Mouse (Mus musculus): Measurements from ENCODE around the gene Ncs1.

DNA sequence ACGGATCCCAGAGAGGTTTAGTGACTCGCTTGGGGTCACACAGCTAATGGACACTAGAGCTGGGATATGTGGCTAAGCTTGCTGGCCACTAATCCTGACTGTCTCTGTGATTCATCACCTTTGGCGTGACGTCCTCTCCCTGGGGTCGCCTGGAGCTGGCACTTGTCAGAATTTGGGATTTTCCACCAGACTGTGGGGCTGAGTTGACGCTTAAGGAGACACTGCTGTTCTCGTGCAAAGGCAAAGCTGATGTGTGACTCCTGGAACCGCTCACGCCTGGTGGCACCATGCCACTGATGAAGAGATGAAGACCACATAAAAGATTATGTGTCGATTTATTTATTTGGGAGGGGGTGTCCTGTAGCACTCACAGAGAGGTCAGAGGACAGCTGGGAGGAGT, 54.4 kb downstream of the Ncs1 start:
- no peak for TF ChIP-seq CTCF (conservative IDR thresholded peaks at IDR 0.05; ENCODE audit: insufficient read depth, insufficient read length, low read depth, low read length)
- no peak for TF ChIP-seq POLR2A (IDR thresholded peaks at IDR 0.05; ENCODE audit: low read depth, low read length)
